Mouse (Mus musculus) megakaryocyte, embryonic 14.5 days (primary cell): ENCODE measurements around the gene Eya2.

Source experiments
- FLI1 ChIP-seq: IDR thresholded peaks from 2 replicates; pipeline ENCODE4 v1.6.1; 2012; ENCODE audit warnings: low read length, inconsistent platforms, mixed read lengths
- GATA1 ChIP-seq: IDR thresholded peaks from 3 replicates; pipeline ENCODE4 v1.6.1; 2012; ENCODE audit warnings: mixed read lengths, low read length, inconsistent platforms, borderline replicate concordance

GRCm38 (mm10) chr2:165791657-165792056, 196.8 kb downstream of the Eya2 start:
- TF ChIP-seq GATA1 = no peak
- no peak for TF ChIP-seq FLI1
